In genomic region chr11:21194851-21195250, GRCm38 (mm10) we compare ENCODE assay signal across 17 mouse cellular contexts. TPM values are rescaled to one million over a fixed set of nuclear protein-coding genes. Genes with fewer than 3 reads are reported as not detected.
DNase-seq lines count a peak whose midpoint lies in the region.
"Had no signal": no experiment of that assay in that cellular context is flagged by ENCODE, and none has a peak within 500 bp of the region (broad histone marks: within the 10 kb centered on the region; RNA-seq: fewer than 3 reads in every experiment).

No protein-coding gene starts in this region.

- peak; percentile 26 to 33 for DNase-seq in cerebellum, postnatal 10 days
- no peak for DNase-seq in cerebellum, adult 11 months
- peak; percentile 11 to 26 for DNase-seq in cerebellum, postnatal 14 days
- DNase-seq in cerebellum, postnatal 4 days (ENCODE audit: low spot score in 2 of 2): no peak
- DNase-seq in fat pad, adult 2 months (ENCODE audit: extremely low read depth, low read depth, low spot score): peak; percentile 54
- peak; percentile 66 for DNase-seq in gonadal fat pad, adult 2 months (ENCODE audit: low read depth)
- no peak for DNase-seq in spleen, postnatal 14 days (ENCODE audit: low spot score in 2 of 2)
- no peak for DNase-seq in kidney, postnatal 4 days
- DNase-seq: adrenal gland, adult 2 months; adrenal gland, adult 8-10 months; adrenal gland, postnatal 10 days; adrenal gland, postnatal 14 days; adrenal gland, postnatal 25 days; adrenal gland, postnatal 36 days; B cell, adult 2 months; cerebellum, adult 11-12 months; cerebellum, adult 18-20 months had no signal

RNA-seq across cellular contexts. Expression of gene Vps54, which starts 44.2 kb away (rescaled TPM):
- polyA plus RNA-seq in gonadal fat pad, adult 2 months (2012; rRNA removed): 20.3 and 23.2 TPM in 2 replicates

Comparison
In these comparisons a context has a peak if more than half of its experiments do, and no peak if none do; other contexts are left out.
1. DNase-seq: peak in cerebellum, postnatal 10 days (2 of 2), cerebellum, postnatal 14 days (2 of 2), fat pad, adult 2 months (single experiment) and gonadal fat pad, adult 2 months (single experiment); none in cerebellum, adult 11 months (single experiment), cerebellum, postnatal 4 days (0 of 2), spleen, postnatal 14 days (0 of 2) and kidney, postnatal 4 days (0 of 2).